Mouse (Mus musculus) layer of hippocampus, adult 18-20 months (tissue): ENCODE data around the gene Sparc. TPM values are rescaled to one million over a fixed set of nuclear protein-coding genes. Genes with fewer than 3 reads are reported as not detected.

Source experiments
- DNase-seq, 2 experiments: peaks; one replicate each; pipeline ENCODE4 v3.0.0; 2022; ENCODE audit warnings: low spot score in 2 of 2
- total RNA-seq, 2 experiments: library from RNA; stranded (reverse); gene quantifications; 2 replicates each; pipeline ENCODE4 v1.2.3; 2021

Gene Sparc
- total RNA-seq, 2 experiments from 2014 or later = 251 to 284 TPM

DNA sequence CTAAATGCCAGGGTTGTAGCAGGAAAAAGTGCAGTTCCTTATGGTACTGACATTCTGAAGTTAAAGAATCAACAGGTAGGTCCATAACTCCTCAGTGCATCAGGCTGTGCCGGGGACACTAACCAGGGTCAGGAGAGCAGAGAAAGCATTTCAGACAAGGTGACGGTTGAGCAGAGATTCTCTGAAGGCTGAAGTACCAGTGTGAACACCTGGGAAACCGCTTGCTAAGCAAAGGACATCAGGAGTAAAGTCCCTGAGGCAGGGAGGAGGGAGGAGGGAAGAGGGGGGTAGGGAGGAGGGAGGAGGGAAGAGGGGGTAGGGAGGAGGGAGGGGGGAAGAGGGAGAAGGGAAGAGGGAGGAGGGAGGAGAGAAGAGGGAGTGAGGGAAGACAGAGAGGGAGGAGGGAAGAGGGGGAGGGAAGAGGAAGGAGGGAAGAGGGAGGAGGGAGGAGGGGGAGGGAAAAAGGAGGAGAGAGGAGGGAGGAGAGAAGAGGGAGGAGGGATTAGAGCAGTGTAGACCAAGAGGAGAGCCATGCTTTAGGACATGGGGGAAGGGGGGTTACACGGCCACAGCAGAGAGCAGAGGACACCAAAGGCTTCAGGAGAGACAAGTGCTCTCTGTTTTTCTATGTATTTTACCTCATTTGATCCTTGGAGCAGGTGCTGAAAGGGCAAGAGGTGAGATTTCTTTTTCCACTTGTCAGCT is 54.4 kb downstream of the Sparc start:
- no peak for DNase-seq

DNA sequence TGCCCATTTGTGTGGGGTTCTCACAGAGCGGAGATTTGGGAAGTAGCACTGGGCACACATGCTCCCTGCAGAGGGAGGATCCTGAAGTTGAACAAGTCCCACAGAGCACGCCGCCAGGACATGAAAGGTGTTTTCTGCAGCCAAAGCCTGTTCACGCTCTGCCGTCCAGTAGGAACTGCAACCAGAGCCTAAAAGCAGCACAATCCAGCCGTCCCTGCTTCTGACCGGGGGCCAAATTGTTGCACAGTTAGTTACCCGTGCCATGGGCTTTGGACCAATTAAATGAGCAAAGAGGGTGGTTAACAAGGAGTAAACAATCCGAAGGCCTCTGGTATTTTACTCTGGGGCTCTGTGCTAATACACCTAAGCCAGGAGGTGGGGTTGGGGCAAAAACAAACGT is 55.2 kb downstream of the Sparc start:
- DNase-seq = no peak

DNA sequence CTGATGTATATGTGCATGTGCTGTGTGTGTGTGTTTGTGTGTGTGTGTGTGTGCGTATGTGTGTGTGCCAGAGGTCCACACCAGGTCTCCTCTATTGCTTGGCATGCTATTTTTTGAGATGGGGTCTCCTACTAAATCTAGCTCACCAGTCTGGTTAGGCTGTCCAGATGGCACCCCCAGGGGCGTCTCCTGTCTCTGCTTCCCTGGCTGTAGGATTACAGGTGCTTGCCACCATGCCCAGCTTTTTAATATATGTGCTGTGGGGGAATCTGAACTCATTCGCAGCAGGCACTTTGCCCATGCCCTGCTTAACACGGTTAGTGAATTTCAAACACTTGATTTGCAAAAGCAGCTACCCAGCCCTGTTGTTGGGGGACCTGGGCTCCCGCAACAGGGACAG is 57.1 kb downstream of the Sparc start:
- no peak for DNase-seq

DNA sequence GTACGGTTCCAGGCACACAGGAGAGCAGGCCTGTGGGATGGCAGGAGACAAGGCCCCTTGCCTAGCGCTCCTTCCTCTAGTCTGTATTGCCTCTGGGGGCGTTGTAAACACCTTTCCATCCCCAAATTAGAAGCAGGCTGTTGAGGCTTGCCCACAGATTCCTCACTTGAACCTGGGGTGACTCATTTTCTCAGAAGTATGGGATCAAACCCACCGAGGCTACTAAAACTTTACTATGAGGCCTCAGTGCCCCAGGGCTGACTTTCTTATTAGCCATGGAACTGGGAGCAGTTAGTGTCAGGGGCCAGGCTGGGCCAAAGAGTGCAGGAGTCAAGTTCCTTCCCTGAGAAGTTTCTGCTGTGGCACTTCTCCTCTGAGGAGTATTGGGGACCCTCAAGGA is 57.7 kb downstream of the Sparc start:
- no peak for DNase-seq

DNA sequence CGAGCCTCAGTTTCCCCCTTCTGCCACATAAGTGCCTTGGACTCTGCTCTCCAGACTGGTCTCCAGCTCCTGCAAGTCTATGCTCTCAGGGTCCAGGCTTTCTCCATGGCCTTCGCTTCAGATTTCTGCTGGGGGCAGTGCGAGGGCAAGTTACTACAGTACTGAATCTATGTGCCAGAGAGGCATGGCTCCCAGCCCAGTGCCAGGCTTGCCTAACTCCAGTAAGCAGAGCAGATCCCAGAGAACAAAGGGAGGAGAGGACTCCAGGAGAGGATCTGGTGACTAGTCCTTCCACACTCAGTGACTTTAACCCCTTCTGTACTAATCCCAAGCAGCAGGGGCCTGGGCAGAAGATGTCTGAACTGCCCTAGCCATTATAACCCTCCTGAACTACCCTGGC is 58.3 kb downstream of the Sparc start:
- peak in 1 of 2 experiments; percentile 11 for DNase-seq

DNA sequence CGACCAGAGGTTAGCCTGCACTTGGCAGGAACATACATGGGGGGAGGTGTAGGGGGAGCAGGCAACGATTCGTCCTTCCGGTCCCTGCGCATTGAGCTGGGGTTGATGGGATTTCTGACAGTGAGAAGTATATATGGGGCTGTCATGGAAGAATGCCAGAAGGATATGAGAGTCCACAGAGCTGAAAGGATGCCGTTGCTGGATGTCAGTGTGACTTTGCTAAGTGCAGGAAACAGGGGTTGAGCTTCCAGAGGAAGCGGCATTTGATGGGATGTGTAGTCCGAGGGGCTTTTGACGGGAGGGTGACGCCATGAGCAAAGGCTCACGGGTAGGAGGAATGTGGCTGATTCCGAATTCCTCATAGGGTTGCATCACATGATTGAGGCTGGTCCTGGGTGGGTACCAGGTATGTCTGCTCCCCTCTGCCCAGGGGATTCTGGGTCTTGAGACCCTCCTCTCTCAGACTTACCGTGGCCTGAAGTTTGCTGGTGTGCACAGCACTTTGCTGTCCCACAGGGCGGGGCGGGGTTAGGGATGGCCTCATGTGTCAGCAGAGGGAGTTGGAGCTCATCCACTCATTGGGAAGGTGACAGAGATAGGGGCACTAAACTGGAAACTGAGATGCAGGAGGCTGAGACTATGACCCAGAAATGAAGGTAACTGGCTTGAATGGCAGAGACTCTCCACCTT is 64.7 kb downstream of the Sparc start:
- DNase-seq = no peak

DNA sequence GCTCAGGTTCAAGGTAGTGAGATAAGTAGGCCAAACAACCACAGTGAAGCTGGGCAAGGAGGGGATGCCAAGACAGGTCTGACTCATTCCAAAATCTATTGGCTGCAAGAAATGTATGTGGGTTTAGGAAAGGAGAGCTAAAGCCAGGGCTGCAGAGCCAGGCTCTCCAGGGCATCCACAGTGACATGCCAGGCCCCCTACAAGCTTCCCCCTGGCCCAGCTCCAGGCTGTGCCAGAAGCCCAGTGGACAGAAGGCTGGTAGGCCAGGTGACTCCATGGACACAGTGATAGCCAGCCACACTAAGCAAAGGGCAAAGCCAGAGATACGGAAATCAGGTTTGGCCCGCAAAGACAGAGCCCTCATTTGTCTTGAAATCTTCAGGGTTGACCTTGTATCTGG is 66.1 kb downstream of the Sparc start:
- no peak for DNase-seq

Other genes with a start within 250 kb of the Sparc start
- gene Slc36a2, start 238.1 kb downstream of the Sparc start, total RNA-seq = under 1 TPM in 1 of 2 experiments, not detected in 1; 0.23 TPM
- 10 to 100 TPM; 57.9 to 68.4 TPM for gene Slc36a1, start 218.8 kb downstream of the Sparc start, total RNA-seq
- under 1 TPM; 0.25 to 0.27 TPM for gene Fat2, start 86.6 kb downstream of the Sparc start, total RNA-seq
- 10 to 100 TPM; 93.8 to 94.5 TPM for gene Atox1, start 38.1 kb upstream of the Sparc start, total RNA-seq
- gene G3bp1, start 46.5 kb upstream of the Sparc start, total RNA-seq = 10 to 100 TPM; 34.6 to 34.8 TPM
- under 1 TPM; 0.52 to 0.56 TPM for gene Glra1, start 185.0 kb upstream of the Sparc start, total RNA-seq